Mouse (Mus musculus): ENCODE measurements around the gene Crisp2.

DNA sequence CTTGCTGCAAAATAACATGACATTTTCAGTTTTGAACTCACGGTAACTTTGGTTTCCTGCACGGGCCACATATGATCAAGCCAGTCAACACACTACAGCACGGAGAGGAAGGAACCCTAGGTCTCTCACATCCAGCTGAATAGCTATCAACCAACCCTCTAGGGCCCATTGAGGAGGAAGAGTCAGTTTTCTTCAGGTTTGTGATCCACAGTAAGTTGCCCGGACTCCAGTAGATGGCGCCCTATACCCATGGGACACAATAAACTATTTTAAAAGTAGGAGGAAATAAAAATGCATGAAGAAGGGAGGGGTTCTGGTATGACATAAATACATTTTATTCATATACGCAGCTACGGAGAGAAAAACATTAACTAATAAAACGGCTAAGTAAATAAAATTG, 17.7 kb upstream of the Crisp2 start:
- peak; percentile 82 for TF ChIP-seq CTCF (IDR thresholded peaks at IDR 0.05; ENCODE audit: low read depth)
- TF ChIP-seq EP300 (optimal IDR thresholded peaks at IDR 0.05), result no peak
